Mouse (Mus musculus) ES-E14 (cell line): ENCODE data around the gene Mbd6.

Experiments
- HCFC1 ChIP-seq: IDR thresholded peaks from 2 replicates; pipeline ENCODE4 v1.6.1; 2012; ENCODE audit warnings: low read length, inconsistent platforms, borderline replicate concordance; ENCODE audit not compliant: insufficient read depth
- ZNF384 ChIP-seq: IDR thresholded peaks from 2 replicates; pipeline ENCODE4 v1.6.1; 2012; ENCODE audit warnings: low read depth, low read length, inconsistent platforms

GRCm38 (mm10) chr10:127285644-127286043 is 3.2 kb downstream of the Mbd6 start:
- TF ChIP-seq ZNF384 = no peak
- TF ChIP-seq HCFC1 = no peak
